Mouse (Mus musculus) splenic B cell, adult 2 months (primary cell): ENCODE measurements at regions not wholly inside any gene's neighbourhood (a gene's known extent, or its start where the extent isn't known, plus 50 kb on each side); places are given as distances from the start of the nearest gene placed in this dataset.
A peak's percentile ranks its signal among the peaks of the same experiment; 100 is the strongest.

Source experiments
- DNase-seq: peaks from one replicate; pipeline ENCODE4 v3.0.0-alpha.2; 2011; ENCODE audit warnings: low read depth, low spot score
- H3K27me3 ChIP-seq: 2 replicates; pipeline ENCODE4 v1.6.1; 2012; ENCODE audit warnings: mild to moderate bottlenecking, low read length, moderate library complexity, mixed read lengths; ENCODE audit not compliant: control insufficient read depth, poor library complexity, insufficient read depth, severe bottlenecking
- H3K36me3 ChIP-seq: 2 replicates; pipeline ENCODE4 v1.6.1; 2012; ENCODE audit warnings: mild to moderate bottlenecking, low read length, moderate library complexity, mixed read lengths; ENCODE audit not compliant: control insufficient read depth, poor library complexity, insufficient read depth, severe bottlenecking

DNA sequence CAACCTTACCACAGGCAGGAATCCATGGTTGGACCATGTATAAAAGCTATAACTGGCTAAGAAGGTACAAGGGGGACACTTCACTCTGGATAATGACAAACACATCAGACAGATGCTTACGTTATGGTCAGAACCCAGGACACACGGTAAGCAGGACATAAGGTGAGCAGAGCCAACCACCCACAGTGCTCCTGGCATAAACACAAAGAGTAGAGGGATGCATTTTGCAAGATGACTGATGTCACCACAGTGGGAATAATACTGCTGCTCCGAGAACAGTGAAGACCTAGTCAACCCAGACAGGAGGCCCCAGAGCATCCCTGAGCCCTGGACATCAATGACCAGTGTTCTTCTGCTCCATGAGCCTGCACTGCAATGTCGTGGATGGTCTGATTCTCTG lies 233.6 kb upstream of the Cdyl start:
- H3K27me3 ChIP-seq, result no peaks in the 10 kb centered on the region; the same call in 1 of the 2 replicates

DNA sequence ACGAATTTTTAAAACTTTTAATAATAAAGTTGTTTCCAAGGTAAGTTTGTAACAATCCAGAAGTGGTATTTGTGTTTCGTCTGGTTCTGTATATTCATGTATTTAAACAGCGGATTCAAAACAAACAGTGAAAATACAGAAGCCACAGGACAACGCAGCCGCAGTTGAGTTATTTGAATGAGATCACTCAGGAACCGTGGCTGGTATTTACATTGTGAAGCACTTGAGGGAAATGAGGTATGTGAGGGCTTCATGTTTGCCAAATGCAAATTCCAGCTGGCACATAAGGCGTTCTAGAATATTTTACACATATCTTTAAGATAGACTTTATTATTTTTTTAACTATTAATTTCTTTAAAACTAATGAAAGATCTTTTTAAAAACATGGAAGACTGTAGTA lies 224.5 kb upstream of the Cdyl start:
- Histone ChIP-seq H3K36me3 (no peaks in the 10 kb centered on the region), H3K27me3 (no peaks in the 10 kb centered on the region)
- DNase-seq, result no peak

More for the DNA sequence above, 233.6 kb upstream of the Cdyl start:
- no peak for DNase-seq
- no peaks in the 10 kb centered on the region for H3K36me3 ChIP-seq

DNA sequence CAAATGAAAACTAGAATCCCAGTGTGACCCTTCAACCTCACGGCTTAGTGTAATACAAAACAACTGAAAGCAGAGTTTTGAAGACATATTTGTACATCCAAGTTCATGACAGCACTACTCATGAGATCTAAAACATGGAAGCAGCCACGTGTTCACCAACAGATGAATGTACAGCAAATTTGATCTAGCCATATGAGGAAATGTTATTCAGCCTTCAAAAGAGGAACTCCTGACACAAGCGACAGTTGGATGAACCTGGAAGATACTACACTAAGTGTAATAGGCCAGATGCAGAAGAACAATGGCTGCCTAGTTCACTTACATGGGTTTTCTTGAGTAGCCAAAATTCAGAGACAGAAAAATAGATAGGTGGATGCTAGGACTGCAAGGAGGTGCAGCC lies 212.0 kb upstream of the Cdyl start:
- H3K36me3 ChIP-seq, result no peaks in the 10 kb centered on the region
- no peaks in the 10 kb centered on the region for H3K27me3 ChIP-seq
- no peak for DNase-seq

DNA sequence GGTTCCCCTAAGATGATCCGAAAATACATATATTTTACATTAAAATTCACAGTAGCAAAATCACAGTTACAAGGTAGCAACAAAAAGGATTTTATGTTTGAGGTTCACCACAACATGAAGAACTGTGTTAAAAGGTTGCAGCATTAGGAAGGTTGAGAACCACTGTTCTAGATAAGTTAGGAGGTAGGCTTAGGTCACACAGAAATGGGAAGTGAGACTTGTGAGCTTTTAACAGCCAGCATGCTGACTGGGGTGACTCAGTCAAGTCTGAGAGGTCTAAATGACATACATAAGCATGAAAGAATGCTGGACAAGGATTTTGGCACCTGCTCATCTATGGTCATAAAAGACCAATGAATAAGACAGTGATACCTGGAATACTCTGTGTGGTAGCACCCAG lies 207.2 kb upstream of the Cdyl start:
- H3K27me3 ChIP-seq, result no peaks in the 10 kb centered on the region
- H3K36me3 ChIP-seq, result no peaks in the 10 kb centered on the region
- DNase-seq, result peak; percentile 7

DNA sequence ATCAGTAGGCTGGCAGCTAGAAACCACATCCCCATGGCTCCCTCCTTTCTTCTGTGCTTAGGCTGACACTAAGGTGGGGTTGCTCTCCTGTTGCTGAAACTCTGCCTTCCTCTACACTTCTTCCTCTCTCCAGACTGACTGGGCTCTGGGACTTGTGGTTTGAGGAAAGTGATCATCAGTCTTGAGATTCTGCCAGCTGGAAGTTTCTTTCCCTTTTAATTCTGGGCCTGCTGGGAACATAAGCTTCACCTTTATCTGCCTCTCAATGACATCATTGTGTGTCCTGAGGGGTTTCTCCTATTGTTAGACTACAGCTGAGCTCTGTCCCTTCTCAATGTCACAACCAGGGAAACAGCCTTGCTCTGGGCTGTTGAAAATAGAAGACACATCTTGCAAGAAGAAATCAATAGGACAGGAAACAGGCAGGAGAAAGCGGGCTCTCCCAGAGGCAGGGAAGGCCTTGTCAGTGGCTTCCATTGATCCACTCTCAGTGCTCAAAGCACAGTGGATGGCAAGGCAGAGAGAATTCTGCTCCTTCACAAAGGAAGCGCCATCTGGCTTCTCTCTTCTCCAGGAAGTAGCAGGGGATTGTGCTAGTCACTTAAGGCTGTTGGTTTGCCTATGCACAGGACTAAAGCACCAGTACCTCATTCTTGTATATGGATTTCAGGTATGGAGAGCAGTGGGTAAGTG lies 206.3 kb upstream of the Cdyl start:
- no peaks in the 10 kb centered on the region for H3K27me3 ChIP-seq
- H3K36me3 ChIP-seq, result no peaks in the 10 kb centered on the region
- DNase-seq, result no peak

DNA sequence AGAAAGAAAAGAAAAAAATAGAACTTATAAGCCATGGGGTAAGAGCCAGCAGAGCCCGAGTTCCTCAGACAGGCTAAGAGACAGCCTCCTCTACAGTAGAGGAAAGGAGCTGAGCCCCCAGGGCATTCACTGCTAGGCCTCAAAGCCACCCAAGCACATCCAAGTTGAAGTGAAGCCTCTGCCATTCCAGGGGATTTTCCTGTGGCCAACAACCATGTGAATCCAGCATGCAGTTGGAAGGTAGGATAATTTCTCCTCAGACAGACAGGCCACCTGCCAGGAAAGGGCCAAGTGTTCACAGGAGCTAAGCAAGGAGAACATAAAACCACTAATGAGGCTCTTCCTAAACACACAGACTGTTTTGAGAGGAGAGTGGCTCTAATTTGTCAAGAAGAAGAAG lies 199.6 kb upstream of the Cdyl start:
- DNase-seq, result no peak
- Histone ChIP-seq H3K36me3 (no peaks in the 10 kb centered on the region), H3K27me3 (no peaks in the 10 kb centered on the region)

DNA sequence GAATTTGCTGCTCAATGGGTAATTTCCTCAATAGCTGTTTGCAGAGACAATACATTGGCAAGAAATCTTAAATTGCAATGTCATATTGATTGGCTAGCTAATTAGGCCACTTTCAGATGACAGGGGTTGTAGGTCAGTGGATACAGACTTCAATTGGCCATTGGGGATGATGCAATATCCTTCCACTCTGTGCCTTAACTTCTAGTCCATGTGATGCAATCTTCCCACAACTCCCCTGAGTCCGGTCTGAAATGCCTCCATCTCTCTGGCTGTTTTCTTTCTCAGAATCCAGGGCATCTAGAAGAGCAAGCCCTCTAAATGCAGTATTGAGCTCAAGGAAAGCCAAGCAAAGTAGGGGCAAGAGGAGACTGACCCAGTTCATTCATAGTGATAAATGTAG lies 196.4 kb upstream of the Cdyl start:
- H3K27me3 ChIP-seq, result no peaks in the 10 kb centered on the region
- no peak for DNase-seq

DNA sequence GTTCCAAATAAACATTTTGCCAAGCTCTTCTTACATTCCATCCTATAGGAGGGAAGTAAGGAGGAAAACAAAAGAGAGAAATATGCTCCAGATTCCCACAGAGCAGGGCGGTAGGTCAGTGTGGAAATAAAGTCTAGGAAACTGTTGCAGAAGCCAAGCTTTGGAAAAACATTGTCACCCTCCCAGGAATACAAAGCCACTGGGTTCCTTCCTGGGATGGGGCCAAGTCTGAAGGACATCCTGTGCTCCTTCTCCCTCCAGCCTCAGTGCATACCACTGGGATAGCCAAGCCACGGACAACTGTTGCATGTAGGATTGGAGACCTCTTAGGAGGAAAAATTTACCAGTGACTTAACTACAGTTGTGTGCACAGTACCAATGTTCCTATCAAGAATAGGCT lies 195.8 kb upstream of the Cdyl start:
- no peak for DNase-seq
- no peaks in the 10 kb centered on the region for H3K36me3 ChIP-seq
- H3K27me3 ChIP-seq, result no peaks in the 10 kb centered on the region

More for the DNA sequence above, 196.4 kb upstream of the Cdyl start:
- no peaks in the 10 kb centered on the region for H3K36me3 ChIP-seq

DNA sequence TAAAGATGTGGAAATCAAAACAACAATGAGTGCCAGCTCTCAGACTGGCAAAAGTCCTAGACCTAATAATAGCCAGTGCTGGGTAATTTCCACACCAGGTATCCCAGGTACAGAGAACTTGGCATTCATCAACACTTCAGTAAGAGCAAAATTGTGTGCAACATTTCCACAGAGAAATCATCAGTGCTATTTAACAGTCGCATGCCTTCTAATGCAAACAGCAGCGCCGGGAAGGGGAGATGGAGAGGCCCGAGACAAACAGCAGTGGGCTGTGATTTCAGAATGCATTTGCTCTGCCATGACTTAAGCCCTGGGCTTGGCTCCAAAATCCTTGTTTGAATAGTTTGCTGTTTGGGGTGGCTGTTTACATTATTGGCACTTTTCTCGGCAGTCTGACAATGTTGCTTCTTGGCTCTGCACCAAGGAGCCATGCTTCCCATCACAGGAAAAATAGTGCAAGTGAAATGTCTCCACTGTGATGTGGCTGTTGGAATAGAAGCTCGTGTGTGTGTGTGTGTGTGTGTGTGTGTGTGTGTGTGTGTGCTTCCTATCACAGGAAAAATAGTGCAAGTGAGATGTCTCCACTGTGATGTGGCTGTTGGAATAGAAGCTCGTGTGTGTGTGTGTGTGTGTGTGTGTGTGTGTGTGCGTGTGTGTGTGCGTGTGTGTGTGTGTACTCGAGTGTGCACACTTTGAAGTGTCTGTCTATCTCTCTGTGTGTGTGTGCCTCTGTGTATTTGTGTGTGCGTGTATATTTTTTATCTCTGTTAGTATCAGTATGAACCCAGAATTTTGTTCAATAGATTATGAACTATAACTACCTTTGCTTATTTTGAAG lies 190.1 kb upstream of the Cdyl start:
- H3K27me3 ChIP-seq, result no peaks in the 10 kb centered on the region

DNA sequence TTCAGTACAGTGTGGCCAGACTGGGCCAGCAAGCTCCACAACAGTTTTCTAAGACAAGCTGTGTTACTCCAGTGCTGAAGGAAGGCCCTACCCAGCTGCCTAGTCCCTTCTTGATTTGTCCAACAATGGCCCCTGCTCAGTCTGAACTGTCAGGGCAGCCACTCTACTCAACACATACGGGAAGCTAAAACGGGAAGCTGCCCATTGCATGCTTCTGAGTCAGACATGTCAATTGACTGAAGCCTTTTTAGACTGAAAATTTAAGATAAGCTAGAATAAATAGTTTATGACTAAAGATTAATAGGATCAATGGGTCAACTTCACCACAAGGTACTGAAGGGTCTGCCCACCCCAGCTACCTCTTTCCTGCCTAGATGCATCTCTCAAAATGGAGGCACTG lies 181.4 kb upstream of the Cdyl start:
- H3K27me3 ChIP-seq, result no peaks in the 10 kb centered on the region
- no peak for DNase-seq

More for the DNA sequence above, 190.1 kb upstream of the Cdyl start:
- H3K36me3 ChIP-seq, result no peaks in the 10 kb centered on the region
- DNase-seq, result no peak

DNA sequence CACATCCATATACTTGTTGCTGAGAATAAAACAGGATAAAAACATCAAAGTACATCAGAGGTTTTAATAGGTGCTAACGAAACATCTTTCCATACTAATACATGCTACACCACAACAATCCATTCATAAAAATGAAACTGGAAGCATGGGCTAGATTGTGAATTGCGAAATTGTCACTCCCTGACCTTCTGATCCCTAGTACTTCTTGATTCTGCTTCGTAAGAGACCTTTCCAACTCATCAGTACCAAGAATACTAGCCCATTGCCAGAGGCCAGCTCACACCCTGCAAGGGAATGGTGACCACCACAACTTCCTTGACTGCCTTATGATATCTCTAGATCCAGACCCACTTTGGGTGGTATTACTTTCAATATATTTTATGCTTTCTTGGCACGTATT lies 177.3 kb upstream of the Cdyl start:
- H3K36me3 ChIP-seq, result no peaks in the 10 kb centered on the region
- DNase-seq, result no peak

More for the DNA sequence above, 181.4 kb upstream of the Cdyl start:
- H3K36me3 ChIP-seq, result no peaks in the 10 kb centered on the region

DNA sequence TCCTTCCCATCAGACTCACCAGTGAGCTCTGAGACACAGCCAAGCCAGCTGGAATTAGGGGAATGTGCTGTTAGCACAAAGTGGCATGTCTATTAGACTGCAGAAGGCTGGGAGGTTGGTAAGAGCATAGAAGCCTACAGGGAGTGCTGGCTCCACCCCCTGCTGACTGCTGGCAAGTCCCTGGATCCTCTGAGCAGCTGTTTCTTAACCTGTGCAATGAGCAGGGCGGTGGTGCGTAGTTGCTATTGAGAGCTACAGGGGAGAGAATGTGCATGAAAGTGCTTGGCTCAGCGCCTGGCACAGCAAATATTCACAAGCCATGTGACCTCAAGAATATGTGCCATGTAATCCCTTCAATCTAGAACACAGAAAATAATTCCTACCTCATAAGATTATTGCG lies 173.5 kb upstream of the Cdyl start:
- H3K27me3 ChIP-seq, result no peaks in the 10 kb centered on the region
- DNase-seq, result no peak
- H3K36me3 ChIP-seq, result no peaks in the 10 kb centered on the region

More for the DNA sequence above, 177.3 kb upstream of the Cdyl start:
- H3K27me3 ChIP-seq, result no peaks in the 10 kb centered on the region

DNA sequence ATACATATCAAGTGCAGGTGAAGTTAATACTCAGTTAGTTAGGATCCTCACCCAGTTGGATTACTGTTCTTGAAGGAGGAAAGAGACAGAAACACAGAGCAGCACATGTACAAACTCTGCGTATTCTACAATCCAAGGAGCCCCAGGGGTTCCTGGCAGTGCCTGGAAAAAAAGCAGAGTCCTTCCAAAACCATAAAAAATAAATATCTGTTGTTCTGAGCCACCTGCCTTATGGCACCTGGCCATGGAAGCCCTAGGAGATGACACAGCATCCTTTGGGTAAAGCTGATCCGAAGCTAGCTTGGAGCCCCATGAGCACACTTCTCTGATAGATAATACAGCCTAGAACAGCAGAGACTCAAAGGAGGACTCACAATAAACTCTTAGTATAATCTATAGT lies 159.9 kb upstream of the Cdyl start:
- DNase-seq, result no peak
- H3K27me3 ChIP-seq, result no peaks in the 10 kb centered on the region
- no peaks in the 10 kb centered on the region for H3K36me3 ChIP-seq

DNA sequence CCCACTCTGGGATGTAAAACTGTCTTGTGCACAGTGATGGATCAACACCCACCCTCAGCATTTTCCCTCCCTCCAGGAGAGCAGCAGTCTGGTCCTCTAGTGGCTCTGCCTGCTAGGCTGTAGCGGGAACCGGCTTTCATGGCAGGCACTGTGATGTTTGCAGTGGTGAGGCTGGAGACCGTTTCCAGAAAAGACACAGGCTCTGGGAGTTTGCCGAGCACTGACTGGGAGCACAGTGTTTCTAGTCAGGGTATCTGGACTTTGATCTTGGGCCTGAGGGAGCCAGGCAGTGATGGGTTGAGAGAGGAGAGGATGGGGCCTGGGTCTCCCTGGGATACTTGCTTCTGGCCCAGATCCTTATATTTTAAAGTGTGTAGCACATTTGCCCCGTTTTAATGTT lies 158.7 kb upstream of the Cdyl start:
- Histone ChIP-seq H3K27me3 (no peaks in the 10 kb centered on the region), H3K36me3 (no peaks in the 10 kb centered on the region)
- no peak for DNase-seq

DNA sequence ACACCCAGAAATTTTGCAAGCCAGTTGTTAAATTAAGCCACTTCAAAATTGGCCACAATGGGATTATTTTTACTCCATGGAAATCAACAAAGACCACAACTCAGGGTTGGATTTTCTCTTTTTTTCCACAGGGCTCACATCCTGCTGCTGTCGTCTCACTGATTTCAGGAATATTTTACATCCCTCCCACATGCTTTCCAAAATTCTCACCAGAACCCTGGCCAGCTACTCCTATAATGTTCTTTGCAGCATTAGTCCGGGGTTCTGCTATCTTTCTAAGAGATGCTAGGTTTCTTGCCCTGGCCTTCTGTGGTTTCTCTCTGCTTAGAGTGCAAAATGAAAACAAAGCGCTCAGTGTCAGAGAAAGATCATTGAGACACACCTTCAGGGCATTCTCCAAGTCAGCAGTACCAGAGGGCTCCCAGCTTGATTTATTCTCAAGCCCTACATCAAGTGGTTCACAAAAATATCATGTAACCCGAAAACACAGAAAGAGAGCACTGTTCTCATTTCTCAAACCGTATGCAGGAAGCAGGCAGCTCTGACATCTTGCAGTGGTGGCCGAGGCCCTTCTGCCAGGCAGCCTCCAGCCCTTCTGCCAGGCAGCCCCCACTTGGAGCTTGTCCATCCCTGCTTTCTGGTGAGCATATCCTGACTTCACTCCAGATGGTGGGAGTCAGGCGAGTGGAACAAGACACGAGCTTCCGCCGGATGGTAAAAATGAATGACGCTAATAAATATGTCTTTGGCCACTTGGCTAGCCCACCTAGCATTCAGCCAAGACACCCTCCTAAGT lies 158.1 kb upstream of the Cdyl start:
- H3K36me3 ChIP-seq, result no peaks in the 10 kb centered on the region

More for the DNA sequence above, 158.1 kb upstream of the Cdyl start:
- DNase-seq, result no peak
- no peaks in the 10 kb centered on the region for H3K27me3 ChIP-seq
